Mouse (Mus musculus): ENCODE results near the gene Ralgps1.

The Ralgps1 gene

GRCm38 (mm10) chr2:33219637-33220036 lies 151.6 kb downstream of the Ralgps1 start:
- in situ Hi-C loops (cut with MboI; ENCODE audit: unreplicated experiment in 2 of 2): loop anchor here (5.0 to 10.0 kb wide), 2 partner anchors 125 to 133 kb away; no protein-coding TSS in a partner anchor

GRCm38 (mm10) chr2:33218903-33219625 lies 152.2 kb downstream of the Ralgps1 start:
- in situ Hi-C loops (cut with MboI; ENCODE audit: unreplicated experiment in 2 of 2): loop anchor here (5.0 to 10.0 kb wide), 2 partner anchors 126 to 133 kb away; no protein-coding TSS in a partner anchor

DNA sequence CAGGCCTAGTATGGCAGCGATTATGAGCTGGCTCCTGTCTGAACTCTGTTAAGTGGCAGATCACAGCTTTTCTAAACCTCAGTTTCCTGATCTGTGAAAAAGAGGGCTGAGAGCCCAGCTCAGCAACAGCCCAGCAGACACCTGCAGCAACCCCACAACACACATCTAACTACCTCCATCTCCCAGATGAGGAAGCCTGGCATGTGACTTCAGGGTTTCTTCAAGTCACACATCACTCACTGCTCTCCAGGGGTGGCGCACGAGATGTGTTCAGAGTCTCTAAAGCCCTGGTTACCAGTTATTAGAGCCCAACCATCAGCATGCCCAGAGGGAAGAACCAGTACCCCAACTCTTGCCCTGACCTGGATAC lies 153.9 kb downstream of the Ralgps1 start:
- in situ Hi-C loops (cut with MboI; ENCODE audit: unreplicated experiment in 2 of 2): loop anchor here (5.0 to 10.0 kb wide), 2 partner anchors 127 to 135 kb away; no protein-coding TSS in a partner anchor

DNA sequence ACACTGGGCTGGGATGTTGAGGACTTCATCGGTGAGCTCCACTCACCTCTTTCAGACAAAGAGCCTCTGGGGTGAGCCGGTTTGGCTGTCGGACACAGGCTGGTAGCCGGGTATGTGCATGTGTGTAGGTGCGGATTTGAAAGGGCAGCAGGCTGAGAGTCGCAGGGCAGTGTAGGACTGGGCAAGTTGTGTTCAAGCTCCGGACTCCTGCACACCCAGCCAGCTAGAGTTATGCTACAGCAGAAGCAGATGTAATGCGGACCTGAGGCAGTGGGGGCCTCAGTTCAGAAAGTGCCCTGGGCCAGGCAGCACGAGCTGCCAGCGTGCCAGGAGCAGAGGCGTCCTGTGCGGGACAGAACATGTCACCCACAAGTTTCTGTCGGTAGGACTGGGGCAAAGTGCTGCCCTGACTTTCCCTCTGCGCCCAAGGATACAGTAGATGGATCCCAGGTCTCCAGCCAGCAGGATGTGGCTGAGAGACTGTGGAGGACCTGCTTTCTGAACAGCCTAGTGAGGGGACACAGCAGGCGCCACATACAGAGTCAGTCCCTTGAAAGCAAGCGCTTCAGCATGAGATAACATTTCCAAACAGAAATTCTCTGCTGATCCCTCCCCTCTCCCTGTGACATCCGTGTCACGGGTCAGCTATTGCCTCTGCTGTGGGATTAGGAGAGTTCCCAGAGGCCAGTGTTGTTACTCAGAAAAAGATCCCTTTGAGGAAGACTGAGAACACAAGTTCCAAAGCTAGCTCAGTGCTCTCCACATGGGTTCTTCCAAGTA lies 154.5 kb downstream of the Ralgps1 start:
- in situ Hi-C loops (cut with MboI; ENCODE audit: unreplicated experiment in 2 of 2): loop anchor here (5.0 to 10.0 kb wide), 2 partner anchors 128 to 135 kb away; no protein-coding TSS in a partner anchor

GRCm38 (mm10) chr2:33215700-33216509 lies 155.4 kb downstream of the Ralgps1 start, which contains the start of gene Angptl2:
Angptl2 (plus strand) TSS chr2:33216069.
- in situ Hi-C loops (cut with MboI; ENCODE audit: unreplicated experiment in 2 of 2): loop anchor here (5.0 to 10.0 kb wide), 2 partner anchors 129 to 136 kb away; no protein-coding TSS in a partner anchor

- in situ Hi-C loops (cut with MboI; ENCODE audit: unreplicated experiment in 2 of 2): loop anchor here (5.0 to 10.0 kb wide), 2 partner anchors 130 to 137 kb away; no protein-coding TSS in a partner anchor
Measured at GRCm38 (mm10) chr2:33215177-33215699, 156.0 kb downstream of the Ralgps1 start.

GRCm38 (mm10) chr2:33211263-33211662 lies 160.0 kb downstream of the Ralgps1 start:
- in situ Hi-C loops (cut with MboI; ENCODE audit: unreplicated experiment in 2 of 2): loop anchor here in 1 of 2 experiments (10.0 kb wide), 1 partner anchor 134 kb away; no protein-coding TSS in a partner anchor

DNA sequence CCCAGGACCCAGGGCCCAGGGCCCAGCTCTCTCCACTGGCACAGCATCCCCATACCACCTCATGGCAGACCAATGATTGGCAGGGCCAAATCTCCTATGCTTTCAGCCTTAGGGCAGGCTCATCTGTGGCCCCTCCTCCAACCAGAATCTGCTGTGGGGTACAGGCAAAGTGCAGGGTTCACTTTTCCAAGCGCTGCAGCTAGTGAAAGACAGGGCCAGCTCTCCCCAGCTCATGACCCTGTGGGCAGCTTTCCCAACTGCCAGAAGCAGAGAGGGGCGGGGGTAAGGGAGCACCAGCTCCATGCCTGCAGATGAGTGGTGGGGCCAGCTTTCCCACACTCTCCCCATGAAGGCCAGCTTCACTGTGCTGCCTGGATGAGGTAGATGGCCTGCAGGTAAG lies 160.4 kb downstream of the Ralgps1 start:
- in situ Hi-C loops (cut with MboI; ENCODE audit: unreplicated experiment in 2 of 2): loop anchor here in 1 of 2 experiments (10.0 kb wide), 1 partner anchor 134 kb away; no protein-coding TSS in a partner anchor

DNA sequence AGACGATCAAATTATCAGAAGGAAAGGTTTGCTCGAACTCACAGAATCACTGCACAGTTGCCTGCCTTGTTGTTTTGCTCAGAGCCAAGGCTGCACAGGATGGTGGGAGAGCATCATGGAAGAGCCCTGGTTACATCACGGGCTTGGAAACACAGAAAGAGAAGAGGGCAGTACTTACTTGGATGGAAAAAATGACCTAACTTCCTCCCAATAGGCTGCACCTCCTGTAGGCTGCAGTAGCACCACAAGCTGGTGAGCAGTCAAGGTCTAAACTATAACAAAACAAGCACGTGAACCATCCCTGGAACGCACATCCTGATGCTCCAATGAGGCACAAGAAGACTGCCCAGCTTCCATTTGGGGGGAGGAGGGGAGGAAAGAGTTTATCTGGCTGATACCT lies 163.2 kb downstream of the Ralgps1 start:
- in situ Hi-C loops (cut with MboI; ENCODE audit: unreplicated experiment in 2 of 2): no loop called here

- in situ Hi-C loops (cut with MboI; ENCODE audit: unreplicated experiment in 2 of 2): no loop called here
Measured at GRCm38 (mm10) chr2:33207069-33207468, 164.2 kb downstream of the Ralgps1 start.

DNA sequence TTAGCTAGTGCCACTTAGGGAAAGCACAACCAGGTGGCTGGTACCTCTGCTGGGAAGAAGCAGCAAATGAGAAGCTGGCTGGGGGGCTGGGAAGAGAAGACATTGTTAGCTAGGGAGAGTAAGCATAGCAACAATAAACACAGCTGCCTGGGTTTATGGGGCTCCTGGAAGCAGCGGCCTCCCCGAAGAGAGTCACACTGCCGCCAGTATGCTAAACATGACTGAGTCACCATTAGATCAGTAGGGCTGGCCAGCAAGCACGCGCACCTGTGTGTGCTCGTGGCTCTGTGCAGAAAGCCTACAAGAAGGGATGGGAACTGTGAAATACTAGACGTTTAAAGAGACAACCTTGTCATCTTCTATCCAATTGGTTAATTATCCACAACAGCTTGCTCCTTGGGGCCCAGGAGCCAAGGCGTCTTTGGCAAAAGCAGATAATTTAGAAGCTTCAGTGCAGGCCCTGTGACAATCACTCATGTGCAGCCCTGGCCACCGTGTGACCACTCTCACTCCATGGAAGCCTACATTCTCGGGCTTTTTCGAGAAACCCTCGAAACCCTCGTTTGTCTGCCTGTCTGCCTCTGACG lies 165.3 kb downstream of the Ralgps1 start:
- in situ Hi-C loops (cut with MboI; ENCODE audit: unreplicated experiment in 2 of 2): no loop called here

GRCm38 (mm10) chr2:33204980-33205379 lies 166.3 kb downstream of the Ralgps1 start:
- in situ Hi-C loops (cut with MboI; ENCODE audit: unreplicated experiment in 2 of 2): no loop called here

DNA sequence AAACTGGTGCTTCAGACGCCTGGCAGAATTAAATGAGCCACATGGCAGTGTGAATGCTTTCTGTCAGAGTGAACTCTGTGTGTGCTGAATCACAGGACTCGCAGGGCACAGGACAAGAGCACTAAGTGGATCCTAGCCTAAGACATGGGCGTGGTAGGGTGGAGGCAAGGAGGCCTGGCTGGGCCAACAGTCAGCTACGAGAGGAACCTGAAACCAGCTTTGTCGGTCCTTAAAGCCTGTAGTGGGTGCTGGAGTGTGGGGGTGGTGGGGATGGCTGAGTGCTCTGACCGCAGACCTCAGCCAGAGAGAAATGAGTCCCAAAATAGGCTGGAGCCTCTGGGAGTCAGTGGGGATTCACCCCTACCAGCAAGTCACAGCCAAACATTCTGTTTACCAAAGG lies 168.0 kb downstream of the Ralgps1 start:
- in situ Hi-C loops (cut with MboI; ENCODE audit: unreplicated experiment in 2 of 2): no loop called here

GRCm38 (mm10) chr2:33200368-33201068 lies 170.8 kb downstream of the Ralgps1 start:
- in situ Hi-C loops (cut with MboI; ENCODE audit: unreplicated experiment in 2 of 2): no loop called here

GRCm38 (mm10) chr2:33189976-33190375 lies 181.3 kb downstream of the Ralgps1 start:
- in situ Hi-C loops (cut with MboI; ENCODE audit: unreplicated experiment in 2 of 2): no loop called here

DNA sequence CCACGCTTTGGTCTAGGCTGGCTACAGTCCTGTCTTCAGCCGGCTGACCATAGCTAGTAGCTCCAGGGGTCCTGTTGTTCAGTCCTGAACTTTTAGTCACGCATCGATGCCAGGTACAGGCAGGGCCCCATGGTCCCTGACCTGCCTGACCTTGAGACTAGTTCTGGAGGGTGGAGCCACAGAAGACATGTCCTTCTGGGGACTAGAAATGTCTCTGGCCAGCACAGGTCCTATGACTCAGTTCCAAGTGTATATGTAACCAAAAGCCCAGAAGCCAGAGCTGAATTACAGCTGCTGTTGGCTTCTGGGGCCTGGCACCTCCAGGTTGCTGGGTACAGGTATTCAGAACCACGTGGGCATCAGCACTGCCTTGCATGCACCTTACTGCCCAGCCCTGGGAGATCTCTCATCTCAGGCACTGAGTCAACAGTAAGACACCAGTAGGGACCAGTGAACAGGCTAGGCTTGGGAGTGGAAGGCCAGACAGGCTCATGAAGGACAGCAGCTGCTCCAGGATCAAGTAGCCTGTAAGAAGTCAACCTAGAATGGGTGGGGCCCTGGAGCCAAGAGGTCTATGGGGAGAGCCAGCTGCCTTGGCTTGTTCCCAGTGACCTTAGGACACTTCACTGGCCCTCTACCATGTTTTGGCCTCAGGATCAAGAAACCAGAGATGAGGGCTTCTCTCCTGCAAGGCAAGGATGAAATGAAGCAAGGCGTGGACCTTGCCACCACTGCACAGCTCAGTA lies 182.2 kb downstream of the Ralgps1 start:
- in situ Hi-C loops (cut with MboI; ENCODE audit: unreplicated experiment in 2 of 2): no loop called here

DNA sequence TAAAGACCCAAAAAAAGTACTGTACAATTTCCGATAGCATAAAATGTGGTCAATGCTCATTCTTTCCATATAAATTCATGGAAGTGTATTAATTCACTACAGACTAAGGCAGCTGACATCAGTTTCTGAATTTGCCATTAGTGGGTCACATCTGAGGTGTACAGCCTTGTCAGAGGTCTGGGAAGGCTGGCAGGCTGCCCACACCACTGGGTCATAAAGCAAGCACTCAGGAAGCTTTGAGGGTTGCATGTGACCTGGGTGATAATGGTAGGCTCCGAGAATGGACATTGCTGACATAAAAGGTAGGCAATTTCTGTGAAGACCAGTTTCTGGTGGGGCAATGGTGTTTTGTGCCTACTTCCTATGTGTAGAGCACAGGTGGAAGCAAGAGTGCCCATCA lies 183.4 kb downstream of the Ralgps1 start:
- in situ Hi-C loops (cut with MboI; ENCODE audit: unreplicated experiment in 2 of 2): no loop called here

- in situ Hi-C loops (cut with MboI; ENCODE audit: unreplicated experiment in 2 of 2): no loop called here
Measured at GRCm38 (mm10) chr2:33186505-33186904, 184.8 kb downstream of the Ralgps1 start.

Measured in v-Abl transformed pro-B cells (cell line).